Mouse (Mus musculus) CH12F3 (cell line): ENCODE data around the gene Gm3629.
"Not testable (repeated sequence)": the region's sequence is repeated elsewhere in the genome, so short reads cannot be mapped to it uniquely, and the experiment has no call there.

Experiments
- in situ Hi-C: fragments of 300-500 bp; cut with MboI; formaldehyde crosslinking; loops from 2 replicates; pipeline ENCODE4 v1.14.3; 2020; ENCODE audit warnings: low sequenced_read_pairs

The Gm3629 gene

DNA sequence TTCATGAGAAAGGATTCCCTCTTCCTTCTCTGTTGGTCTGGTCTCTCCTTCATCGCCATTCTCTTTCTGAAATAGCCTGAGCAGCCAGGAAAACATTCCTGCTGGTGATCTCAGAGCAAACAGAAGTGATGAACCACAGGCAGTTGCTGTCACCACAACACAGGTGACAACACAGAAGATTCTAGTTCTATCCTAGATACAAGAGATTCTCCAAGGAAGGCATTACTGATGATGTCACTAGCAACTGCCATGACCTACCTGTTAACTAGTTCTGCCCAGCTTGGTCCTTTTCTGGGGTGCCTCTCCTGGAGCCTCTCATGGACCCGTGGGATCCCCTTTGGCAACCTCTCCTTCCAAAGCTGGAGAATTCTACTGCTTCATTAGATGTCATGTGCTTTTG, at the start of gene Gm3629:
Gm3629 (minus strand) TSS at position 101 of the 400 bp plus-strand sequence.
- in situ Hi-C loops, result not testable (repeated sequence)

DNA sequence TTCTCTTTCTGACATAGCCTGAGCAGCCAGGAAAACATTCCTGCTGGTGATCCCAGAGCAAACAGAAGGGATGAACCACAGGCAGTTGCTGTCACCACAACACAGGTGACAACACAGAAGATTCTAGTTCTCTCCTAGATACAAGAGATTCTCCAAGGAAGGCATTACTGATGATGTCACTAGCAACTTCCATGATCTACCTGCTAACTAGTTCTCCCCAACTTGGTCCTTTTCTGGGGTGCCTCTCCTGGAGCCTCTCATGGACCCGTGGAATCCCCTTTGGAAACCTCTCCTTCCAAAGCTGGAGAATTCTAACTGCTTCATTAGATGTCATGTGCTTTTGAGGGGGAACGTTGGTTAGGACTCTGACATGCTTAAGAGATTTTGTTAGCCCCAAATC, 31.9 kb upstream of the Gm3629 start, which contains the start of gene Gm3460:
Gm3460 (minus strand) TSS at position 101 of the 400 bp plus-strand sequence.
- in situ Hi-C loops, result not testable (repeated sequence)

DNA sequence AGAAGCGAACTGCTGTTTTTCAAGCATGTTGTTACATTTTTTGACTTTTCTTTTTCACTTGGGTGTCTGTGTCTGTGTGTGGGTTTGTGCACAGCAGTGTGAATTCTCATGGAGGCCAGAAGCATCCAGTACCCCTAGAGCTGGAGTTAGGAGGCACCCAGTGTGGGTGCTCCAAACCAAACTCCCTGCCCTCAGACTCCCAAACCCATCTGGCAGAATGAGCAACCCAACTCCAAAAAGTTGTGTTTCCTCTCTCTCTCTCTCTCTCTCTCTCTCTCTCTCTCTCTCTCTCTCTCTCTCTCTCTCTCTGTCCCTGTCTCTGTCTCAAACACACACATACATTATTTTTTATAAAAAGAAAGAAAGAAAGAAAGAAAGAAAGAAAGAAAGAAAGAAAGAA, 16.0 kb upstream of the Gm3629 start:
- in situ Hi-C loops, result not testable (repeated sequence)

DNA sequence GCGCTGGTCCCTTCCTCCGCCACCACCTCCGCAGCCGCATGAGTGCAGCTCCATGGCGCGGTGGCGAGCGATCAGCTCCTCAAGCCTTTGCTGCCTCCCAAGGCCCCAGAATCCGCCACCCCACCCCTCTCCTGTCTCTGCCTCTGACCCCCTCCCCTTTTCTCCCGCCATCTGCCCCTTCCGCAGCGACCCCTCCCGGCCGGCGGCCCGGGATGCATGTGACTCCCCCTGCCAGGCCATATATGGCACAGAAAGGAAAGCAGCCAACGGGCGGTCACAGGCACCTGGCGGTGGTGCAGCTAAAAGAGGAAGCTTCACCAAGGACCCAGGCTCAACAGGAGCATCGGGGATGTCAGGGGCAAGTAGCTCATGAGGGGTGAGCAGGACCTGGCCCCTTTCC, 14.6 kb upstream of the Gm3629 start:
- in situ Hi-C loops, result not testable (repeated sequence)

DNA sequence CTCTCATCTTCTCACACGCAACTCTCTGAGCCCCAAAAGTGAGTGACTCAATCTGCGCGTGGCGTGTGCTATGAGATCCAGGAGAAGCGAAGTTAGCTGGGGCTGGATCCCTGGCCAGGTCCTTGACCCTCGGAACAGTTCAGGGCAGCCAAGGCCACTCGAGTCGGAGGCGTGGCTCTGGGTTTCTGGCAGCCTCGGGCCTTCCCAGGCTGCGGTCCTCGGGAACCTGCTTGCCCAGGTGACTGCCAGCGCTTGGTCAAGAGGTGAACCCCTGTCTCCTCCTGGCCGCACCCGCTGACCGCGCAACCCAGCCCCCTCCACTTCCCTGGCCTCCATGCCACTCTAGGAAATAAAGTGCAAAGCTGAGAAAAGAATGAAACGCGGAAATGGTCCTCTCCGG, 14.1 kb upstream of the Gm3629 start:
- in situ Hi-C loops, result not testable (repeated sequence)

DNA sequence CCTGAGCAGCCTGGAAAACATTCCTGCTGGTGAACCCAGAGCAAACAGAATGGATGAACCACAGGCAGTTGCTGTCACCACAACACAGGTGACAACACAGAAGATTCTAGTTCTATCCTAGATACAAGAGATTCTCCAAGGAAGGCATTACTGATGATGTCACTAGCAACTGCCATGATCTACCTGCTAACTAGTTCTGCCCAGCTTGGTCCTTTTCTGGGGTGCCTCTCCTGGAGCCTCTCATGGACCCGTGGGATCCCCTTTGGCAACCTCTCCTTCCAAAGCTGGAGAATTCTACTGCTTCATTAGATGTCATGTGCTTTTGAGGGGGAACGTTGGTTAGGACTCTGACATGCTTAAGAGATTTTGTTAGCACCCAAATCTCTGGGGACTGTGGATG, 53.2 kb downstream of the Gm3629 start, which contains the start of gene Gm8356:
Gm8356 (minus strand) TSS at position 101 of the 400 bp plus-strand sequence.
- in situ Hi-C loops, result not testable (repeated sequence)
